Mouse (Mus musculus) layer of hippocampus, postnatal 36 days (tissue): ENCODE data around the gene Esr2. TPM values are rescaled to one million over a fixed set of nuclear protein-coding genes. Genes with fewer than 3 reads are reported as not detected.
"Not testable (repeated sequence)": the region's sequence is repeated elsewhere in the genome, so short reads cannot be mapped to it uniquely, and the experiment has no call there.

Experiments used
- DNase-seq, 2 experiments: peaks; one replicate each; pipeline ENCODE4 v3.0.0; 2022
- total RNA-seq, 2 experiments: library from RNA; stranded (reverse); gene quantifications; 2 replicates each; pipeline ENCODE4 v1.2.3; 2021

Esr2 gene
- total RNA-seq, result under 1 TPM; 0.13 to 0.25 TPM

DNA sequence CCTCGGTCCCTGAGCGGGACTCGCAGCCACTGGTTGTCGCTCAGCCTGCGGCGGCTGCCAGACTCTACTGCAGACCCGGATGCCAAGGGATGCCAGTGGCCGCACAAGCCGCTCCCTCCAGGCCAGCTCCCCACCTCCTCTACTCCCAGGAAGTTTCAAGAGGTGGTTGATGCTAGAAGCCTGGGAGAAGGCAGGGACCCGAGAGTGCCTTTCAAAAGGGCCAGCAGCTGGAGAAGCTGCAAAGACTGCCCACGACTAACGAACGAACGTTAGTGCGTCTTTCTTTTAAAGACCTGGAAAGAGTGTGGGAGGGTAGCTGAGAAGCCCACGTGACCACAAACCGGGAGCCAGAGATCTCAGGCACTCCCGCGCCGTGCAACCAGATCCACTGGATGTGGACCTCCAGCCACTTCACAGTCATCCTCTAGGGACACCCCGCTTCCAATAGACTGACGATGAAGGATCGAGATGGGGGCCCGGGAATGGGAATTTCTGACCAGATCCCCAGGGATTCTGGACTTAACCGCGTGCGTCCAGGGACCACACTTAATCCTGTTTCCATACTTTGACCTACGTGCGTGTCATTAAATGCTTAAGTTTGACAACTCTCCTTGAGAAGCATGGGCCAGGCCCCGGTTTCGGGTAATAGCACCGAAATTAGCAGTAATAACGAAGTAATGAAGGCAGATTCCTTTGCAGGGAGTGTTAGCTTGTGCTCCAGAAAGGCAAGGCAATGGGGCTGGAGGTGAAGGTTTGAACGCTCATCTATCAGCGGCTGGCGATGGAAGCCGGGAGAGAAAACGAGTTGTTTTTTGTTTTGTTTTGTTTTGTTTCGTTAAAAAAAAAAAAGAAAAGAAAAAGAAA, at the start of gene Esr2:
TSS of gene Esr2 (minus strand) at position 260 of the 864 bp plus-strand sequence.
- DNase-seq, result peak in 1 of 2 experiments; percentile 19

DNA sequence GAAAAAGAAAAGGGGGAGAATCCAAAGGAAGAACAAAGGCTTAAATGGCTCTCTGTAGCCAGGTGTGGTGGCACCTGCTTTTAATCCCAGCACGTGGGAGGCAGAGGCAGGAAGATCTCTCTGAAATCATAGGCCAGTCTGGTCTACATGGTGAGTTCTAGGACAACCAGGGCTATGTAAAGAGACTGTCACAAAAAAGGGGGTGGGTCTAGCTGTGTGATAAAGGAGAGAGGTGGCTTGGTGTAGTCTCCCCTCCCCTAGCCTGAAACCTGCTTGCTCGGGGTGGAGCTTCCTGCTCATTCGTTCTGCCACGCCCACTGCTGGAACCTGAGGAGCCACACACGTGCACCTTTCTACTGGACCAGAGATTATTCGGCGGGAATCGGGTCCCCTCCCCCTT, 45.0 kb upstream of the Esr2 start:
- not testable (repeated sequence) for DNase-seq

- no peak for DNase-seq
Measured at GRCm38 (mm10) chr12:76216716-76217115, 39.7 kb upstream of the Esr2 start.

DNA sequence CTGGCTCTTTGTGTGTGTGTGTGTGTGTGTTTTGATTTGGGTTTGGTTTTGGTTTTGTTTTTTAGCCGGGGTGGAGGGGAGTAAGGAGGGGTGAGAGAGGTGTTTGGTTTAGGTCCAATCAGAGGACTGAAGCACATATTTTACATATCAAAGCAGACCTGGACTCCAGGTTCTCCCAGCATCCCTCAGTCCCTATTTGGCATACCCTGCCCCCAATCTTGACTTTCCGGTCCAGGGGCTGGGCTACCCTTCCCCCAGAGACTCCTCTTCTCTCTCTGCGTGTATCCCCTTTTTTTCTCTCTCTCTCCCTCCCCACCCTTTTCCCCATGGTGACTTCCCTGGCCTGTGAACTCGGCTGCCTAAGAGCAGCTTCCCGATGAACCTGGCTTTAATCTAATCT, 38.1 kb upstream of the Esr2 start:
- DNase-seq, result no peak

DNA sequence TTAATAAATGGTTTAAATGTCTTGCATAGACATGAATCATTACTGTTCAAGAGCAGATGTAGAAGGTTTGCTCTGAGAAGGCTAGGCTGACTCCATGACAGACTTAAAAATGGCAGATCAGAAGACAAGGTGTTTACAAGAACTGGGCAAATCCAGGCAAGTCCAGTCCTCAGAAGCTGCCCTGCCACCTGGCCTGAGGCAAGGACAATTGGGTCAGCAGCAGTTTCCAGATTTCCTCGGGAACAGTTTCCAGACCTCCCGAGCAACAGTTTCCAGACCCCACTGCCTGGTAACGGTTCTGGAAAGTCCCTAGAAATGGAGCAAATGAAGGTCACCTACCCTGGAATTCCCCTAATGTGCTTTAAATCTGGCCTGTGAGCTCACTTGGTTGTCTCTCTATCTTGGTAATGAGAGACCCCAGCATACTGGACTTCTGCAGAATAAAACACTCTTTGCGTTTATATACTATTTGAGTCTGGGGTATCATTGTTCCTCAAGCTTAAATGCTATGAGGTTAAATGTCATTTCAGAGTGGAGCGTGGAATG, 32.4 kb upstream of the Esr2 start:
- DNase-seq, result no peak

GRCm38 (mm10) chr12:76200326-76200725, 23.3 kb upstream of the Esr2 start:
- DNase-seq, result no peak

GRCm38 (mm10) chr12:76197071-76197470, 20.0 kb upstream of the Esr2 start:
- no peak for DNase-seq

- DNase-seq, result peak; percentile 64 to 82
Measured at GRCm38 (mm10) chr12:76196709-76197054, 19.6 kb upstream of the Esr2 start.

DNA sequence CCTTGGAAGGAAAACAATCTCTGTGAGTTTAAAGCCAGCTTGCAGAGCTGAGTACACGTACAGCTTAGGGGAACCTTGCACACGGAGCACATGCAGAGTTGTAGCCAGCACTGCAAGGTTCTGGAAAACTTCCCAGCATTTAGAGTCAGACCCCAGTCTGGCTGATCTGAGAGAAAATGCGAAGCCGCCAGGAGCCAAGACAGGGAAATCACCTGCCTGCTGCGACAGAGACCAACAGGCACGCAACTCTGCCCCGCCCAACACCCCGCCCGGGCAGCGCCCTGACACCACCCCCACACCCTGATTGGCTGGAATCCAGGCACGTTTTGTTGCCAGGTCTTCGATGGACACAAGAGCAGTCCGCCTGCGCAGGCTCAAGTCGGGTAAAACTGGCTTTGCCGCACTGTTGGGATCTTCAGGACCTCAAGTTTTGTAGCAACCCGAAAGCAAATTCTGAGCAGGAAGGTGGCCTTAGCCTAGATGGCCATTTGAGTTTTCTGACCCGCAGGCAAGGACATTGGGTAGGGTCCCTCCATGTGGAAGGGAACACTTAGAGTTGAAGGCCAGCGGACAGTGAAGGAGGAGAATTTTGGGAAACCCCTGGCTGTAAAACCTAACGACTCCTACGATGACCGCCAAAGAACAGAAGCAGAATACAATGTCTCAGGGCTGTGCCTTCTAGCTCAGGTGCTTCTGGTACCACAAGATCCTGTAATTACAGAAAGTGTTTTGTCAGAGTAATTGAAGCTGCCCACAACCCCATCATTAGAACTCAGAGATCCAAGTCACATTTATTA, 19.1 kb upstream of the Esr2 start:
- peak in 1 of 2 experiments; percentile 44 for DNase-seq

- DNase-seq, result no peak
Measured at GRCm38 (mm10) chr12:76194526-76194925, 17.5 kb upstream of the Esr2 start.

DNA sequence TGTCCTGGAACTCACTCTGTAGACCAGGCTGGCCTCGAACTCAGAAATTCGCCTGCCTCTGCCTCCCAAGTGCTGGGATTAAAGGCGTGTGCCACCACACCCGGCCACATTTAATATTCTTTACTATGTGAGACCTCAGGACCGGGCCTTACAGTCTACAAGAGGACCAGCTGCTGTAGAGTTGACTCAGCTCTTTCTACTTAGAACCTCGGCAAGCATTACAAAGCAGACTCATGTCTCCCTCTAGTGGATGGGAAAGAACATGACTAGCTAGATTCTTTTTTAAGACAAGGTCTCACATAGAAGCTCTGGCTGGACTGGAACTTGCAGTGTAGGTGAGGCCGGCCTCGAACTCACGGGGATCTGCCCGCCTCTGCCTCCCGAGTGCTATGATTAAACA, 13.9 kb upstream of the Esr2 start:
- no peak for DNase-seq

DNA sequence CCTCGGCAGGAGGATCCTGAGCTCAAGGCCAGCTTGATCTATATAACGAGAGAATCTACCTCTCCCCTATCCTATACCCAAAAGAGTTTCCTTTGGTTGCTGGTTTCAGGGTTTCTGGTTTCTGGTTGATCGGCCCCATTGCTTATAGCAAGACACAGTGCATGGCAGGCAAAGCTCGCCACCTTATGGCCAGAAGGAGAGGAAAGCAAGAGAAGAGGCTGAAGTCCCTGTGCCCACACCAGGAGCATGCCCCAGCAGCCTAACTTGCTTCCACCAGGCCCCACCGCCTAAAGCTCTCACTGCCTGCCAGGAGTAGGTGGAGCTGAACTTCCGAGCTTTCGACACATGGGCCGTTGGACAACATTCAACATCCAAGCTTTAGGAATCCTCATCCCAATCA, 10.8 kb upstream of the Esr2 start:
- DNase-seq, result peak in 1 of 2 experiments; percentile 26

- no peak for DNase-seq
Measured at GRCm38 (mm10) chr12:76186473-76186872, 9.4 kb upstream of the Esr2 start.

DNA sequence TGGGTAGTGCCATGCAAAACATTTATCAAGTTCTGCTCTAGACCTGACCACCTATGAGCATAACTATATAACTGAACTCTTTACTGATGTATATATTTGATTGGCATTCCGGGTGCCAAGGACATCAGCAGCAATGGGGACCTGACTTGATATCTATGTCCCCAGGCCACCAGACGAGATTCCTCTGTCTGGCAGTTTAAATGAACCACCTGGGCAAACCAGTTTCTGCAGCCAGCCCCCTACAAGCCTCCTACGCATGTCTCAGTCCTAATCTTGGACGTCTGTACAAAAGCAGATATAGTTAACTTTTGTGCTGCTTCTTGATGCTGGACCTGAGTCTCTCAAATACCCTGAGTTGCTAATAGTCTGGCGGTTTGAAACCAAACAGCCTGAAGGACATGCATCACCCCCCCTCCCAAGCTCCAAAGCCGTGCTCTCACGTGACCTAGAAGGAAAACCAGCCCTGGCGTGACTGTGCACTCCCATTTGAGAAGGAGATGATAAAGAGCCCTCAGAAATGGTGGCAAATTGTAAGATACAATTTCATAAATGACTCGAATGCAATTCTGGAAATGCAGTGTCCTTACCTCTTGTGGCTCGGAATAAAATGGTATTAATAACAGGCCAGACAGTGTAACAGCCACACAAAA, 8.2 kb upstream of the Esr2 start:
- DNase-seq, result no peak

- no peak for DNase-seq
Measured at GRCm38 (mm10) chr12:76184271-76184670, 7.2 kb upstream of the Esr2 start.

DNA sequence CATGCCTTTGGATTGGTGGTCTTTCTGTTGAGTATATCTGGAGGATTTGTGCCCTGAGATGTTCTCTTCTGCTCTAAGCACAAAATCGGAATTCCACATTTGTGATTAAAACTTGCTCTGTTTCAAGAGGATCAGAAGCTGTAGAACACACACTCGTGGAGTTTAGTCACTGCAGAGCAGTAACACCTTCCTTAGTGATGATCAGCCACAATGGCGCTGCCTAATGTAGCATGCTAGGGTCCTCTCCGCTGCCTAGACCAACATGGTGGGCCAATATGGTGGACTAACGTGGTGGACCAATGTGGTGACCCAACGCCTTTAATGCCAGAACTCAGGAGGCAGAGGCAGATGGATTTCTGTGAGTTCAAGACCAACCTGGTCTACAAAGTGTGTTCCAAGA, 5.8 kb upstream of the Esr2 start:
- DNase-seq, result no peak

GRCm38 (mm10) chr12:76181471-76181870, 4.4 kb upstream of the Esr2 start:
- DNase-seq, result no peak

- no peak for DNase-seq
Measured at GRCm38 (mm10) chr12:76180442-76180841, 3.4 kb upstream of the Esr2 start.

- DNase-seq, result no peak
Measured at GRCm38 (mm10) chr12:76179527-76179926, 2.5 kb upstream of the Esr2 start.

DNA sequence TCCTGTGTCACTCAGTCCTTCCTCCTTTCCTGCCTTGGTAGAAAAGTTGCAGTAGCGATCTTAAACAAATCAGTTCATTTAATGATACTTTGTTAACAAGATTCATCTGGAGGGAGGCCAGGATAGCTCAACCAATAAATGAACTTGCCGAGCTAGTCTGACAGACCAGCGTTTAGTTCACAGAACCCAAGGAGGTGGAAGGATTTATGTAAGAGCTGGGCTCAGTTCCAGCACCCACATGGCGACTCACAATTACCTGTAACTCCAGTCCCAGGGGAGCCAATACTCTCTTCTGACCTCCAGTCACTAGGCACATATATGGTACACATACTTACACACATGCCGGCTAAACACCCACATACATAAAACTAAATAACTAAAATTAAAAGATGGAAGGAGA, 2.0 kb upstream of the Esr2 start:
- DNase-seq, result no peak

- peak in 1 of 2 experiments; percentile 57 for DNase-seq
Measured at GRCm38 (mm10) chr12:76177864-76178518, 932 bp upstream of the Esr2 start.

DNA sequence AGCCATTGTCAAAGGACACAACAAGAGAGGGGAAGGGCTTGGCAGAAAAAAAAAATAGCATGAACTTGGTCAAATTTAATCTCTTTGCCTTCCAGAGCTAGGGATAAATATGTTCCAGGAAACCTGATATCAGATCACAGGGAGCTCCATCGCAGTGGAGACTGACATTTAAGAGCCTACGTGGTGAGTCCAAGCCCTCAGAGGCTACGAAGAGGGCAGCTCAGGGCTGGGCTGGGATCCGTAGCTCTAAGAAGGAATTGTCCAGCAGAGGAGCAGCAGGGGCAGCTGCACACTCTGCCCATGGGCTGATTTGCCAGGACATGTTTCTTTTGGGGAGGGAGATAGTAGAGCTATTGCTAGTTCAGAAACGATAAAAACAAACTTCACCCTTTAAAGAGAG, 11.4 kb downstream of the Esr2 start:
- DNase-seq, result no peak
